Mouse (Mus musculus) layer of hippocampus, adult 11-12 months (tissue): ENCODE data around the gene Defb43.
A peak's percentile ranks its signal among the peaks of the same experiment; 100 is the strongest.

Experiments
- DNase-seq: peaks from one replicate; pipeline ENCODE4 v3.0.0; 2022; ENCODE audit warnings: low spot score

The Defb43 gene

GRCm38 (mm10) chr14:63066630-63067310 lies 55.2 kb downstream of the Defb43 start:
- DNase-seq, result peak; percentile 73
